Mouse (Mus musculus) heart, postnatal 4 days (tissue): Measurements from ENCODE around the gene Epn3. TPM values are rescaled to one million over a fixed set of nuclear protein-coding genes. Genes with fewer than 3 reads are reported as not detected.

Experiments used
- DNase-seq: peaks from one replicate; pipeline ENCODE4 v3.0.0; 2021
- total RNA-seq, 2 experiments: library from RNA; stranded (reverse); gene quantifications; 2 replicates each; pipeline ENCODE4 v1.2.3; 2021

Epn3 gene
- total RNA-seq, 2 experiments from 2014 or later = 31.3 to 34.3 TPM

DNA sequence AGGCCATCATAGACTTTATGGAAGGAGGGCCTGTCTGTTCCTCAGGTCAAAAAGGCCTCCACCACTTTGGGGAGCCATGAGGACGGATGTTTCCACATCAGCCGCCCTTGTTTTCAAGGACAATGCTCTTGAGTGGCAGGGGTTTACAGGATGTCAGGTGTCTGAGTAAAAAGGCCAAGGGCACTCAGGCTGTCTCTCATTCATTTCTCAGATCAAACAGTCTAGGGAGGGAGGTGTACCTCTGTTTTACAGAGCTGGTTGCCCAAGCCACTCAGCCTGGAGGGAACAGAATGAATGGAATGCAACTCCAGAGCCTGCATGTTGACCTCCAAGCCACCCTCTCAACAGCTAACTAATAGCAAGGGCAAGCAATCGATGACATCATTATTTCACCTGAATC is 4.4 kb downstream of the Epn3 start:
- no peak for DNase-seq

- no peak for DNase-seq
Observed at GRCm38 (mm10) chr11:94491749-94492099, 8.1 kb downstream of the Epn3 start.

DNA sequence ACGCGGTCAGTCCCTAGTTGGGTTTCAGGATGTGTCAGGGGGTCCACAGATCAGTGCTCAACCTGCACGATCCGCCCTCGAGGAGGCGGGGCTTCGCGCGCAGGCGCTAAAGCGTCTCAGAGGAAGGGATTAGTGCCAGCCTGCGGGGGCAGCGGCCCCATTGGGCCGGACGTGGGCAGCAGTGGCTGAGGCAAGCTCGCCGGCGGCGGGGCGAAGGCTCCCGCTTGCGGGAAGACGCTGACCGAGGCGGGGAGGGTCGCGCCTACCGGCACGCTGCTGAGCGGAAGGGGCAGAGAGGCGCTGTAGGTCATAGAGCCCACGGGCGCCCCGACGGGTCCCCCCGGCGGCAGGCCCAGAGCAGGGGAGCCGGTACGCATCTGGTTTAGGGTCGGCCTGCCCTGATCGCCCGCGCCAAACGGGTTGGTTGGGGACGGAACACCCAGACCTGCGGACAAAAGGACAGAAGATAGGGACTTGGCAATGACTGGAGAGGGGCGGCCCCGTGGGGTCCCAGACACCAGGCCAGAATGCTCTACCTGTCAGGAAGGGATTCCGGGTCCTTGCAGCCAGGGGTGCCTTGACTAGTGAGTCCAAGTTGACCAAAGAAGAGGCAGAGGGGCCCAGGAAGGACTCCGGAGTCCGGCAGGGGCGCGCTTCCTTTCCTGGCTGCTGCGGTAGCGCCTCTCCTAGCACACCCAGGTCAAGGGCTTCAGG is 8.6 kb downstream of the Epn3 start:
- DNase-seq = peak; percentile 48

DNA sequence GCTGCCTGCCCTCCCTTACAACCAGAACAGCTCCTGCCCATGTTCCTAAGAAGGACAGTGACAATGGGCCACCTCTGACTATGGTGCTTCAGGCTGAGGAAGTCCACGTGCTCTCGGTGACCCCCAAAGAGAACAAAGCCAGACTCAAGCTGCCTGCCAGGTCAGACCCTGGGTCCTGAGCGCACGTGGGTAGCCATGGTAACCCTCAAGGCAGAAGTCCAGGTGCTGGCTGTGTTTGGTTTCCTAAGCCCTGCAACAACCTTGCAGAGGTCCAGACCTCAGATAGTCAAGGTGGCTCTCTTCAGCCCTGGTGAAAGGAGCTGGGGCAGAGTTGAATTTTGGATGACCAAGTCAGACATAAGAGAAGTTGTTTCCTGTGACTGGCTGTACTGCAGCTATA is 10.0 kb downstream of the Epn3 start:
- DNase-seq = no peak

- DNase-seq = no peak
Observed at GRCm38 (mm10) chr11:94488767-94489533, 10.8 kb downstream of the Epn3 start.

DNA sequence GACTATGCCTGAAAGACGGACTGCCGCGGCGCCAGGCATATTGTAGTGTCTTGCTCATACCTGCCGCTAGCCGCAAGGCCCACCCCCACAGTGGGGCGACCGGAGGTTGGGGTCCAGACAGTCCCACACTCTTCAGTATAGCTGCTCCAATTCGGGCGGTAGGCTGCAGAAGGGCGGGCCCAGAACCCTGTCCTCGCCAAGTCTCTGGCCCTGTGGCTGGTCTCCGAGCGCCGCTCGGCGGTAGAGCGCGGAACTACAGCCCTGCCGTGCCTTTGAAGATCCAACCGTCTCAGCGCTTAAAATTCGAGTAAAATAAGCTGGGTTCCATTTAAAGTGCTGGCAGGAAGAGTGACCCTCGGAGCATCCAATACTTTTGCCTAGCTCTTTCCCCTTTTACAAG is 13.8 kb downstream of the Epn3 start, which contains the start of gene Spata20:
Spata20 (minus strand) TSS at position 179 of the 400 bp plus-strand sequence.
- DNase-seq = peak; percentile 93

DNA sequence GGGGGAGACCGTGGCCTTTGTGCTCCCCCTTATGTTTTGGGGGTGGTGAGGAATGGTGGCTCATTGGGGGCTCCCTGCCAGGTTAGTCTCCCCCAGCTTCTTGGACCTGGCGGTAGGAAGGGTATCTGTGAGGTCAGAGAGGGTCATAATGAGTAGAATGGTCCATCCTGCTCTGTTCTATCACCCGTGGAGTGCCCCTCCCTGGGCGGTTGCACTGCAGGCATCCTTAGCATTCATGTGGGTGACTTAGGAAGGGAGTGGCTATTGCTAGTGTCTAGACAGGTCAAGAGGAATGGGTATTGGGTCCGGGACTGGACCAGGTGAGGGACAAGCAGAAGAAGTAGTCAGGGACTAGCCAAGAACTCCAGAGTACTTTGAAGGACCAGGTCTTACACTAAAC is 14.6 kb downstream of the Epn3 start:
- no peak for DNase-seq

- no peak for DNase-seq
Observed at GRCm38 (mm10) chr11:94484636-94485035, 15.1 kb downstream of the Epn3 start.

DNA sequence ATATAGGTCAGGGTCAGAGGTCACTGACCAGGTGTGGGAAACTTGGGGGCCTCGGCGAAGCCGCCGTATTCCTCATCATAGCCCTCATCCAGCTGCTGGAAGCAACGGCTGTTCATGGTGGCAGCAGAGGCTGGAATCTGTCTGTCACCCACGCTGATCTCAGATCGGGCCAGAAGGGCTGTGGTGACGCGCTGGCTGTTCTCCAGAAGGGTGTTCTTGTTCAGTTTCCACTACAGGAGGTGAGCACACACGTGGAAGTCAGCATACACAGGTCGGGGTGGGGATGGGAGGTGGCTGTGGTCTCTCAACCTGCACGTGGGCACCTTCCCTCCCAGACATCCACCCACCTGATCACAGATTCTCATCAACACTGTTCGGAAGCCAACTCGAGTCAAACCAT is 15.9 kb downstream of the Epn3 start:
- no peak for DNase-seq

DNA sequence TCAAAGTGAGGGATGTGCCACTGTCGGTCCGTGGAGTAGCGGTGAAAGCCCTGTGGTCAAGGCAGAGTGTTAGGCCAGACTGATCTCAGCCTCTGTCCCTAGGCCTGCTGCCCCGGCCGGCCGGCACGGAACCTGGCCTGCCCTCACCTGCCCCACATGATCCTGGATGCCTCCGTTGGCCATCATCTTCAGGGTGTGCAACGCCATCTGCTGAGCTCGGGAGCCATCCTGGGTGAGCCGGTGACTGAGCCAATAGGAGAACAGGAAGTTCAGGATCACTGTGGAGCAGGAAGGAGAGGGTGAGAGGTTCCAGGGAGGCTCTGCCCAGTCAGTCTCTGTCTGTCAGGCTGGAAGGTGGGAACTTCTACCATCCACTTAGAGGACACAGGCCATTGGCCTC is 16.3 kb downstream of the Epn3 start:
- no peak for DNase-seq

GRCm38 (mm10) chr11:94482738-94483137 is 17.0 kb downstream of the Epn3 start:
- no peak for DNase-seq

DNA sequence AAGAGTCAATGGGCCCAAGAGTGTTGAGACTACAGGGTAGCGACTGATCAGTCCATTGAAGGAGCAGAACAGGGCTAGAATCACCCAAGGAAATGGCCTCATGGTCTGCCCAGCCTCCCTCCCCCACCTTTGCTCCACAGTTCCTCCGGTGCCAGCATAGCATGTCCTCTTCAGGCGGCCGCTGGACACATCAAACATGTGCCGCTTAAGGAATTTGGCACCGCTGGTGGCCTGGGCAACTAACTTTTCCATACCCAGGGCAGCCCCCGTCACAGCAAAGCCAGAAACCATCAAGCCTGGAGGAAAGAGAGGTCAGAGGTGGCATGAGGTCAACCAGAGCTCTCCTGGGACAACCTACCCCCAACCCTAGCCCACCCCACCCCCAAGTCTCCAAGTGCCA is 17.8 kb downstream of the Epn3 start:
- DNase-seq = peak; percentile 49

- no peak for DNase-seq
Observed at GRCm38 (mm10) chr11:94480382-94480781, 19.4 kb downstream of the Epn3 start.

DNA sequence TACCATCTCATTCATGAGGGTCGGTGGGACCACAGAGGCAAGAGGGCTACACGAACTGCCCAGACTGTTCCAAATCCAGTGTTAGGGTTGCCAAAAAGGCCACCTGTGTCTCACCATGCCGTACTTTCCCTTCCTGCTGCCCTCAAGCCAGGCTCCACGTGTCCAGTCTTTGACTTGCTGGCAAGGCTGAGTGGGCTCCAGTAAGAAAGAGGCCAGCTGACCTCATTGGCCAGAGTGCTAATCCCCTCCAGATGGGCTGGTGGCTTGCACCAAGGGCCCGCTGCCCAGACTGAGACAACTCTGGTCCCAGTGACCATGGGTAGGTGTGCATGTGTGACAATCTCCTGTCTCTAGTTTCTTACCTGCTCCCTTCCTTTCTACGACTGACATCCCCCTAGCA is 22.1 kb downstream of the Epn3 start:
- DNase-seq = no peak

DNA sequence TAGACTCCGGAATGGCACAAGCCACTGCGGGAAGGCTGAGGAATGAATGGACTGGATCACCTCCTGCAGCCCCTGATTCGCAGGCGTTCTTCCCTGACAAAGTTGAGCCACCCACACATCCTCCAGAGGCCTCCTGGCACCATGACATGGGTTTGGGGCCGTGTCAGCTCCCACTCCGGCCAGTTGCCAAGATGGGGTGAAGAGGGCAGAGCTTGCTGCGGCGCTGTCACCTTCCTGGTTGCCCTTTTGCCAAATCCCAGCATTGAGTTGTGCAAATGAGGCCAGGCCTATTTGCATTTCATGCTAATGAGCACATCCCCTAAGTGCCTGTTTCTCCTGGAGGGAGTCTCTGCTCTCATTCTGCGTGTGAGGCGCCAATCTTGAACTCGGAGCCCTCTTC is 24.1 kb downstream of the Epn3 start:
- DNase-seq = no peak

DNA sequence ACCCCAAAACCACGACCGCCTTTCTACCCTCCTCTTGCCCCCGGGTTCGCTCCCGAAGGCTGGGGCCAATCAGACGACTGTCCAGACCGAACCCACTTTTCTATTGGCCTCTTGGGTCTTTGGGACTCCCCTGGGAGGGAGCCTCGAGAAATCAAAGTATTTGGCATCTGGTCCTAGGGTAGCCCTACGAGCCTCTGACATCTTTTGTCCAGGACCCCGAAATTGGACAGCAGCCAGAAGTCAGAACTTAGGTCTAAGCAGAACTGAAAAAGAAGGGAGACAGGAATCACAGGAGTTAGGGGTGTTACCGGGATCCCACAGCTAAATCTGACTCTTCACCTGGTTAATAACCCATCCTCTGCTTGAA is 25.2 kb downstream of the Epn3 start:
- DNase-seq = no peak

GRCm38 (mm10) chr11:94473707-94474543 is 25.8 kb downstream of the Epn3 start, which contains the start of gene Cacna1g:
TSS of gene Cacna1g (minus strand) at chr11:94474198.
- DNase-seq = peak; percentile 93

- peak; percentile 37 for DNase-seq
Observed at GRCm38 (mm10) chr11:94472916-94473706, 26.7 kb downstream of the Epn3 start.

- DNase-seq = no peak
Observed at GRCm38 (mm10) chr11:94472585-94472915, 27.2 kb downstream of the Epn3 start.

DNA sequence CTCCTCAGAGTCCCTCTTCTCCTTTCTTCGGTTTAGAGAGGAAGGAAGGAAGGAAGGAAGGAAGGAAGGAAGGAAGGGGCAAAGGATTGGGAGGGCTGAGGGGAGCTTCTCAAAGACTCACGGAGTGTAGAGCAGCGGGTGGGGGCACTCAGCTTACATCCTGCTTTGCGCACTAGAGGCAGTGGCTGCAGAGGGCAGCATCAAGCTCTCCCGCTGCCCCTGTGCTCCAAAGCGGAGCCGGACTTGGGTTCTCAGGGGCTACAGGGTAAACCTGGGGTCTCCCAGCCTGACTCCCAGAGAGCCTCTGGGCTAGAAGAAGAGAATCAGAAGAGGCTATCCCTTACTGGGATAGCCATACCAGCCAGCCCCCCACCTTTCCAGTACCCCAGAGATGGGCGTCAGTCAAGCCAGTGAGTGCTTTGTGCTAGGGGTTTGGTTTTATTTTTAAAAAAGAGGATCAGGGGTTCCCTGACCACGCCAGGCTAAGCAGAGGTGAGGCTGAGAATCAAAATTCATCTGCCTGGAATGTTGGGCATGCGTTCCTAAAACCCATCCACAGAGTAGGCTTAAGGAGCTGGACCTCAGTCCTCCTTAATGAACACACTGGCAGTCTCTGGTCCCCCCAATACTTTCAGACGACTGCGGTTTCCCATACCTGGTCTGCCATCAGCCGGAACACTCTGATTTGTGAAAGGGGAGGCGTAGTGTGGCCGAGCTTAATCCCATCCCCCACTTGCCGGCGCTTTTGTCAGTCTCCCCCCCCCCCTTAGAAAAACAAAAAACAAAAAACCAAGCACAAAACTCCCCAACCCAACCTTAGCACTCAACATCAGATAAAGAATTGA is 27.8 kb downstream of the Epn3 start:
- no peak for DNase-seq

DNA sequence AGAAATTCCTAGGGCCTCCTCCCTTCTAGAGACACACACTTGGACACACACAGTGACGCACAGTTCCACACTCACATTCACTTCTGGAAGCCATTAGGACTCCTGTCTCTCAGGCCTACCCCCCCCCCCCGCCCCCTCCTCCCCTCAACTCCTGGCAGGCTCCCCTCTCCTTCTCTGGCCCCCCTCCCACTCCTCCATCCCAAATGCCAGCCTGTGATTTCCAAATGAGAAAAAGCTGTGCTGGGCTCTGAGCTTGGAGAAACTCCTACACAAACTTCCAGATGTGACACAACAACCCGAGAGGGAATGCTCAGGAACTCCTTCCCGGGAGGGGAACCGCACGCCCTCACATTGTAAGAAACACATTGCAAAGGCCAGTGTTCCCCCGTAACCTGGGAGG is 29.4 kb downstream of the Epn3 start:
- no peak for DNase-seq
